Mouse (Mus musculus) neural tube, embryonic 12.5 days (tissue): ENCODE data around the gene Tmem8b. TPM values are rescaled to one million over a fixed set of nuclear protein-coding genes. Genes with fewer than 3 reads are reported as not detected.

Source experiments
- ATAC-seq: fragments of 200-750 bp; cut with Nextera tagmentation; 2 replicates; pipeline ENCODE4 v1.8.0; 2017; ENCODE audit warnings: low read depth, mild to moderate bottlenecking, moderate TSS enrichment, moderate library complexity; ENCODE audit not compliant: low FRiP score
- H3K27ac ChIP-seq: fragments of 300-500 bp; sonication (generic); 2 replicates; pipeline ENCODE4 v1.5.1; 2016
- H3K27me3 ChIP-seq: fragments of 300-500 bp; sonication (generic); replicated peaks from 2 replicates; pipeline ENCODE4 v1.6.1; 2016; ENCODE audit warnings: mild to moderate bottlenecking
- H3K36me3 ChIP-seq: fragments of 300-500 bp; sonication (generic); 2 replicates; pipeline ENCODE4 v1.6.1; 2016; ENCODE audit warnings: mild to moderate bottlenecking
- H3K4me1 ChIP-seq: fragments of 300-500 bp; sonication (generic); 2 replicates; pipeline ENCODE4 v1.6.1; 2016
- H3K4me2 ChIP-seq: fragments of 300-500 bp; sonication (generic); replicated peaks from 2 replicates; pipeline ENCODE4 v1.6.1; 2016; ENCODE audit warnings: mild to moderate bottlenecking
- H3K4me3 ChIP-seq: fragments of 300-500 bp; sonication (generic); 2 replicates; pipeline ENCODE4 v1.5.1; 2016
- H3K9ac ChIP-seq: fragments of 300-500 bp; sonication (generic); 2 replicates; pipeline ENCODE4 v1.6.1; 2016; ENCODE audit warnings: mild to moderate bottlenecking
- H3K9me3 ChIP-seq: fragments of 300-500 bp; sonication (generic); 2 replicates; pipeline ENCODE4 v1.6.1; 2016; ENCODE audit warnings: mild to moderate bottlenecking
- WGBS: fragments of 180-500 bp; shearing (Covaris S2); methylation state at CpG from one replicate; pipeline ENCODE4 v1.1.7; 2016; 5-methylcytosine and 5-hydroxymethylcytosine counted together
- polyA plus RNA-seq: library from polyadenylated mRNA; unstranded; fragments of >200 nt; fragmentation: Nextera tagmentation; extraction: Ambion mirVana; gene quantifications from 2 replicates; pipeline ENCODE4 v1.2.1, GENCODE M21; 2016

Tmem8b gene
- 11.8 and 14.2 TPM in 2 replicates for polyA plus RNA-seq

DNA sequence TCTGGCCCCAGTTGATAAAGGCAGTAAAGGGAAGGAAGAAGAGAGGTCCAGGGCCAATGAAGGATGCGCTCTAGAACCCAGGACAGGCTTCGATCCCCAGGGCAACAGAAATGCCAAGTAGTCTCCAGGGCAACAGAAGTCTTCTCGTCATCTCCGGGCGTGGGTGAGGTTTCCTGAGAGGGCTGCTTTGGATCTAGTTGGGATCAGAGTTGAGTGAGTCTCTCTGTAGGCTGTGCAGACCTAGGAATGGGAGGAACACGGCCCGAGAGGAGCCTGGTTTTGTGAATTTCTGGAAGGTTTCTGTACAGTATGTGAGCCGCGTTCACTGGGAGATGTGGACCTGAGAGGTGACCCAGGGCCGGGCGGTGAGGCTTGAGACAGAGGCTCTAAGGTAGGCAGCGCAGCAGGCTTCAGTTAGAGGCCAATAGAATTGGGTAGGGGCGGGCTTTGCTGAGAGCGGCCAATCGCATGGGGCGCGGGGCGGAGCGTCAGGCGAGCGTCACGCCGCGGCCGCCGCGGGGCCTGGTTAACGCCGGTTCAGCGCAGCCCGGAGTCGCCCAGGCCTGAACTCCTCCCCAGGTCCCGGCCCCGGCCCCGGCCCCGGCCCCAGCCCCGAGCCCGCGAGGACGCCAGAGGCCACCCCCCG, at the start of gene Tmem8b, which contains the start of gene Fam221b:
Tmem8b (plus strand) TSS at position 190 of the 646 bp plus-strand sequence.
Fam221b (minus strand) TSS at position 364 of the 646 bp plus-strand sequence.
- peak; percentile 91 for ATAC-seq
- WGBS = under 1% methylated on average over 37 of the region's 41 CpGs
- Histone ChIP-seq H3K9me3 (no peaks in the 10 kb centered on the region), H3K4me3 (peak within 1 kb of the TSS; percentile 87), H3K27me3 (peaks cover 10% of the 10 kb centered on the region), H3K36me3 (no peaks in the 10 kb centered on the region), H3K4me1 (peaks cover 30% of the 10 kb centered on the region), H3K27ac (no peak within 1 kb of the TSS), H3K4me2 (peak within 1 kb of the TSS; percentile 89), H3K9ac (peak within 1 kb of the TSS; percentile 97)

GRCm38 (mm10) chr4:43620146-43620778, 48.5 kb upstream of the Tmem8b start:
- no peak overlapping the region for H3K4me3 ChIP-seq
- peaks cover 2% of the 10 kb centered on the region; the same call in 1 of the 2 replicates for H3K9me3 ChIP-seq
- no peaks in the 10 kb centered on the region for H3K36me3 ChIP-seq
- H3K9ac ChIP-seq = no peak overlapping the region
- H3K4me1 ChIP-seq = no peaks in the 10 kb centered on the region
- ATAC-seq = no peak
- H3K4me2 ChIP-seq = no peak overlapping the region
- 85% methylated on average over 4 of the region's 4 CpGs for WGBS
- H3K27ac ChIP-seq = no peak overlapping the region
- no peaks in the 10 kb centered on the region for H3K27me3 ChIP-seq

GRCm38 (mm10) chr4:43629106-43629817, 39.5 kb upstream of the Tmem8b start:
- Histone ChIP-seq H3K27ac (no peak overlapping the region), H3K36me3 (no peaks in the 10 kb centered on the region), H3K4me3 (no peak overlapping the region), H3K9ac (no peak overlapping the region), H3K4me1 (peaks cover 28% of the 10 kb centered on the region), H3K9me3 (peaks cover 9% of the 10 kb centered on the region; the same call in 1 of the 2 replicates), H3K27me3 (no peaks in the 10 kb centered on the region), H3K4me2 (no peak overlapping the region)
- no peak for ATAC-seq
- 46% methylated on average over 20 of the region's 20 CpGs for WGBS

DNA sequence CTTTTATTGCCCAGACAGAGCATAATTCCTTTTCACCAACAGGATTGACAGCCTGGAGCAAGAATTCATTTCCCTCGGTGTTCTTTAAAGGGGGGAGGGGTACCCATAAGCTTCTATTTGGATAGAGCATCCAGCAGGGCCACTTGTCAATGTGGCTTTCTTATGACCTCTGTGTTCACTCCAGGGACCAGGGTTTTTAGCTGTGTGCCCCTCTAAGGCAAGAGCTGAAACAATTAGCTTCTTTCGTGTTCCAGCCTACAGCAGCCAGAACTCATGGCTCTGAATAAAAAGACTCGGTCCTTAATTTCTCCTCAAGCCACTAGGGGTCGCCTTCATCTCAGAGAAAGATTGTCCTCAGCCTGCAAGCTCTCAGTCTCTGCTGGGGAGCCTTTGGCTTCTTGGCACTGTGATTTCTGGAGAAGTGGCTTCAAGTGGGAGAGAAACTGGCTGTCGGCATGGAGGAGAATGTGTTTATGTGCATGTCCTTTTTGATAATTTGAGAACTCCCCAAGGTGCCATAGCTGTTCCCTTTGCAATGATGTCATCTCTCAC, 38.7 kb upstream of the Tmem8b start:
- 5% methylated on average over 5 of the region's 5 CpGs for WGBS
- Histone ChIP-seq H3K9me3 (peaks cover 8% of the 10 kb centered on the region; the same call in 1 of the 2 replicates), H3K4me2 (peak overlapping the region; percentile 92), H3K4me3 (no peak overlapping the region), H3K9ac (no peak overlapping the region), H3K36me3 (no peaks in the 10 kb centered on the region), H3K27ac (no peak overlapping the region; the same call in 1 of the 2 replicates), H3K27me3 (no peaks in the 10 kb centered on the region), H3K4me1 (peaks cover 30% of the 10 kb centered on the region)
- ATAC-seq = peak; percentile 58; the same call in 1 of the 2 replicates

- Histone ChIP-seq H3K36me3 (no peaks in the 10 kb centered on the region), H3K27me3 (no peaks in the 10 kb centered on the region), H3K9me3 (peaks cover 3% of the 10 kb centered on the region; the same call in 1 of the 2 replicates), H3K4me1 (peaks cover 30% of the 10 kb centered on the region), H3K4me3 (peak overlapping the region; percentile 63; the same call in 1 of the 2 replicates), H3K4me2 (peak overlapping the region; percentile 92), H3K27ac (peak overlapping the region; percentile 82), H3K9ac (peak overlapping the region; percentile 93; the same call in 1 of the 2 replicates)
- ATAC-seq = peak; percentile 17; the same call in 1 of the 2 replicates
- 14% methylated on average over 5 of the region's 5 CpGs for WGBS
Observed at GRCm38 (mm10) chr4:43630671-43631045, 38.1 kb upstream of the Tmem8b start.

DNA sequence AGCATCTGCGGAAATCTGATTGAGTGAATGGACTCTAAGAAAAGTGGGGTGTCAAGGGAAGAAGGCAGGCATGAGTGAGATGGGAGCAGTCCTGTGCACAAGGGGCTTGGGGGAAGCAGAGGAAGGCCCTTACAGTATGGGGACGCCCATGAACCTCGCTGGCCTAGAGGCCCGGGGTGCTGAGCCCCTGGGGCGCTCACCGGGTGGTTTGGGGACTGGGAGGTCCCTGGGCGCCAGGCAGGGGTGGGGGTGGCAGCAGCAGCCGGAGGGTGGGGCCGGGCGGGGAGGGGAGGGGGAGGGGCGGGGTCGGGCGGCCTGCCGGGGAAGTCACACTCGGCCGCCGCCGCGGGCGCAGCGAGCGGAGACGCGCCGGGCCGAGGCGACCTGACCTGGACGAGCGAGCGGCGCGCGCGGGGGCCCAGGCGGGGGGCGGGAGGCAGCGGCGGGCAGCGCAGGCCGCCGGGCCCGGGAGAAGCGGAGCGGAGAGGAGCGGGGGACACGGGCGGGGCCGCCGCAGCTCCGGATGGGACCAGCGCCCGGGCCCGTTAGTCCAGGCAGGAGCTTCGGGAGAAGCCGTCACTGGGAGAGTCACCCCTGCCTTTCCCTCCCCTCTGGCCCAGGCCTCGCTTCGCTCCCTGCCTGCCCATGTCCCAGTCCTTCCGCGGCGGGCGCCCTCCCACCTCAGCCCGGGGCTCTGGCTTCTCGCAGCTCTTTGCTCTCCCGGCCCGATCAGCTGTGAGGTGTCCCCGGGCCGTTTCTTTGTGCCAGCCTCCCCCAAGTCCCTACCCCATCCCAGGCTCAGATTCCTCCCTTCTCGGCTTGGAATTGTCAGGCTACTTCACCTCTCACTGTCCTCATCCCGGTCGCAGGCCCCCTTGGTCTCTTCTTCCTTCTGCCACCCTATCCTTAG, 37.5 kb upstream of the Tmem8b start, which contains the start of gene Npr2:
Npr2 (plus strand) TSS at position 890 of the 910 bp plus-strand sequence.
- Histone ChIP-seq H3K9ac (peak within 1 kb of the TSS; percentile 93), H3K4me1 (peaks cover 30% of the 10 kb centered on the region), H3K27ac (peak within 1 kb of the TSS; percentile 82), H3K9me3 (0 out of 2 replicates have a peak, but pooled peaks cover 3% of the 10 kb centered on the region), H3K4me2 (peak within 1 kb of the TSS; percentile 92), H3K36me3 (no peaks in the 10 kb centered on the region), H3K4me3 (peak within 1 kb of the TSS; percentile 63), H3K27me3 (no peaks in the 10 kb centered on the region)
- 1% methylated on average over 60 of the region's 70 CpGs for WGBS
- ATAC-seq = peak; percentile 63

GRCm38 (mm10) chr4:43631956-43632920, 36.5 kb upstream of the Tmem8b start:
- Histone ChIP-seq H3K27me3 (no peaks in the 10 kb centered on the region), H3K4me1 (peaks cover 30% of the 10 kb centered on the region), H3K9ac (peak overlapping the region; percentile 93), H3K4me3 (peak overlapping the region; percentile 63), H3K36me3 (no peaks in the 10 kb centered on the region), H3K4me2 (peak overlapping the region; percentile 92), H3K27ac (peak overlapping the region; percentile 82), H3K9me3 (no peaks in the 10 kb centered on the region)
- 43% methylated on average over 42 of the region's 42 CpGs for WGBS
- ATAC-seq = peak; percentile 31; the same call in 1 of the 2 replicates

DNA sequence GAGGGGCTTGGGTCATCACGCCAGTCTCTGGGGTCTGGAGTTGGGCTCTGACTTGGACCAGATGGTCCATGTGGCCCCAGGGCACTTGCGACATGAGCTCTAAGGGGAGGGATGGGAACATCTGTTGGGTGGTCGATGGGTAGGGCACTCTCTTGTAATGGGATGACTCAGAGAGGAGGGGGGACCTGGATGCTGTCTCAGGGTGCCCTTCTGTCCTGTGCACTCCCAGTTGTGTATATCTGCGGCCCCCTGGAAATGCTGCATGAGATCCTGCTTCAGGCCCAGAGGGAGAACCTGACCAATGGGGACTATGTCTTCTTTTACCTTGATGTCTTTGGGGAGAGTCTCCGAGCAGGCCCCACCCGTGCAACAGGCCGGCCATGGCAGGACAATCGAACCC, 35.5 kb upstream of the Tmem8b start:
- H3K9me3 ChIP-seq = no peaks in the 10 kb centered on the region
- WGBS = 66% methylated on average over 8 of the region's 8 CpGs
- no peaks in the 10 kb centered on the region for H3K27me3 ChIP-seq
- no peaks in the 10 kb centered on the region for H3K36me3 ChIP-seq
- H3K27ac ChIP-seq = no peak overlapping the region
- no peak for ATAC-seq
- H3K4me2 ChIP-seq = peak overlapping the region; percentile 92
- no peak overlapping the region for H3K9ac ChIP-seq
- 0 out of 2 replicates have a peak overlapping the region, but pooled peaks have one; percentile 11 for H3K4me3 ChIP-seq
- H3K4me1 ChIP-seq = peaks cover 30% of the 10 kb centered on the region

GRCm38 (mm10) chr4:43633736-43634135, 35.0 kb upstream of the Tmem8b start:
- no peak overlapping the region for H3K9ac ChIP-seq
- H3K27ac ChIP-seq = no peak overlapping the region
- H3K4me2 ChIP-seq = peak overlapping the region; percentile 92
- no peaks in the 10 kb centered on the region for H3K36me3 ChIP-seq
- ATAC-seq = no peak
- no peaks in the 10 kb centered on the region for H3K27me3 ChIP-seq
- no peaks in the 10 kb centered on the region for H3K9me3 ChIP-seq
- H3K4me1 ChIP-seq = peaks cover 30% of the 10 kb centered on the region
- 0 out of 2 replicates have a peak overlapping the region, but pooled peaks have one; percentile 11 for H3K4me3 ChIP-seq
- 93% methylated on average over 2 of the region's 2 CpGs for WGBS
